Mouse (Mus musculus): Measurements from ENCODE around the gene Slc30a5.

GRCm38 (mm10) chr13:100849137-100849536 lies 15.9 kb upstream of the Slc30a5 start:
- TF ChIP-seq REST (IDR thresholded peaks at IDR 0.05; ENCODE audit: insufficient read depth, insufficient read length) (no peak), POLR2A (IDR thresholded peaks at IDR 0.05; ENCODE audit: insufficient read length, low read depth) (no peak), TCF12 (IDR thresholded peaks at IDR 0.05; ENCODE audit: insufficient read depth, poor library complexity, severe bottlenecking) (no peak), CEBPB (IDR thresholded peaks at IDR 0.05; ENCODE audit: insufficient read depth, poor library complexity, severe bottlenecking) (no peak), POLR2AphosphoS2 (IDR thresholded peaks at IDR 0.05; ENCODE audit: insufficient read length, low read depth) (no peak), MYOD1 (IDR thresholded peaks at IDR 0.05; ENCODE audit: control insufficient read depth in 1 of 3, insufficient read length in 2 of 3, low read depth in 2 of 3) (no peak), USF1 (IDR thresholded peaks at IDR 0.05; ENCODE audit: low read depth) (no peak), MYOG (IDR thresholded peaks at IDR 0.05; ENCODE audit: control insufficient read depth in 1 of 3, insufficient read depth in 1 of 3, insufficient read length in 2 of 3, low read depth in 2 of 3) (no peak), SRF (IDR thresholded peaks at IDR 0.05; ENCODE audit: control insufficient read depth, insufficient read length, low read depth) (no peak), E2F4 (IDR thresholded peaks at IDR 0.05; ENCODE audit: insufficient read depth) (no peak)

All from myocyte (in vitro differentiated cells).